Mouse (Mus musculus): Measurements from ENCODE around the gene Serinc5.

Serinc5 gene

DNA sequence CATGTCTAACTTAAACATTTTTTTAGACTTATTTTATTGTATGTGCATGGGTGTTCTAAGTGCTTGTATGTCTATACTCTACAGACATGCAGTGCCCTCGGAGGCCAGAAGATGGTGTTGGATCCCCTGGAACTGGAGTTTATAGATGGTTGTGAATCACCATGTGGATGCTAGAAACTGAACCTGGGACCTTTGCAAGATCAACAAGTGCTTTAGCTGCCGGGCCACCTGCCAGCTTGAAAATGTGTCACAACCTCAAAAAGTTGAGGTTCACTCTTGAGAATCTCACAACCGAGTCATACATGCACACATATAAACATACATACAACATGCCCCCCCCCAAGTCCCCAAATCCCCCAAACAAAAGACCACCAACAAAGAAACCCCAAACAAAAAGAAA is 129.0 kb downstream of the Serinc5 start:
- DNase-seq (ENCODE audit: low read depth, low spot score), result peak; percentile 21

DNA sequence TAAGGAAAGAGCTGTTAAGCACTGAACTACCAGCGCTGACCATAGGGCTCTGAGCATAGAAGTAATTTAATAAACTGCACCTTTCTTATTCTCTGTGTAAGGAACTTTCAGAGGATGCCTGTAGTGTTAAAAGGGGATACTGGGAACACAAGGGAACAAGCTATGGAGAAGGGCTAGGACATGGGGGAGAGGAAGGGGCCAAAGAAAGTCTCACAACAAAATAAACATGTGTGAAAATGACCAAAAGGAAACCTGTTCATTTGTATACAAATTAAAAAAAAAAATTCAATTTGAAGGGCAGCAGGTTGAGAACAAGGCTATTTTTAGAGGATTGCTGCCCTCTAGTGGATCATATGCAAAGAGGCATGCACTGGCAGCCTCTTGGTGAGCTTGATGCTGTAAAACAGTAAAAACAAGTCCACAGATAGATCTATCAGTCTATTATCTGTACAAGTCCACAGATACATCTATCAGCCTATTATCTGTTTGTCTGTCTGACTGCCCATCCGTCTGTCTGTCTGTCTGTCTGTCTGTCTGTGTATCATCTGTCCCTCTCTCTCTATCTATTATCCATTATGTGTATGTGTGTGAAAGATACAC is 129.9 kb downstream of the Serinc5 start:
- peak; percentile 71 for DNase-seq (ENCODE audit: low read depth, low spot score)

DNA sequence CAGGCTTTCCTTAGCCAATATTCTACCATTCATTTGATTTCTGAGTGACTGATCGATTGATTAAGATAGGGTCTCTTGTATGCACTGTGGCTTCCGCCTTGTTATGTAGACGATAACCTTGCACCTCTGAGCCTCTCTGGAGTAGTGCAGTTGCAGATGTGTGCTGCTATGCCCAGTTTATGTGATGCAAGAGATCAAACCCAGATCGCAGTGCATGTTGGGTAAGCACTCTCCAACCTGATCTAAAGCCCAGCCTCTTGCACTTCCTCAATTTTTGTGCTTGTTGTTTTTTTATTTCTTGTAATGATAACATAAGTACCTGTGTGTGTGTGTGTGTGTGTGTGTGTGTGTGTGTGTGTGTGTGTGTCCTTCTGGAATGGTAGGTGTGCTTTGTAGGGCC is 132.0 kb downstream of the Serinc5 start:
- no peak for DNase-seq (ENCODE audit: low read depth, low spot score)

DNA sequence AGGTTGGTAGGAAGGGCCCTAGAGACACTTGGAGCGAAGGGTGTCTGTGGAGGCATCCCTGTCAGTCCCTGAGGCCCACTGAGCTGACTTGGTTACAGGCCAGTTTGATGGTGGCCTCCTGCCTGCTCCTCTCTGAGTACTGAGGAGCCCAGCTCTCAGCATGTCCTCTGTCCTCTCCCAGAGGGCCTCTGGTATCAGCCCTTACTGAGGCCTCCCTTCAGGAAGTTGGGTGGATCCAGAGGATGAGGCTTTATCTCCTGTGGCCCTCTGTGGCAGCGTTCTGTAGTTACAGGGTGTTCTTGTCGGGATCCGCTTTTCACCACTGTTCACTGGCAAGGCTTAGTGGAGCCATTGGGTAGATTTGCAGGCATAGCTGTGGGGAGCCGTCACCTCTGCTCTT is 132.4 kb downstream of the Serinc5 start:
- no peak for DNase-seq (ENCODE audit: low read depth, low spot score)

DNA sequence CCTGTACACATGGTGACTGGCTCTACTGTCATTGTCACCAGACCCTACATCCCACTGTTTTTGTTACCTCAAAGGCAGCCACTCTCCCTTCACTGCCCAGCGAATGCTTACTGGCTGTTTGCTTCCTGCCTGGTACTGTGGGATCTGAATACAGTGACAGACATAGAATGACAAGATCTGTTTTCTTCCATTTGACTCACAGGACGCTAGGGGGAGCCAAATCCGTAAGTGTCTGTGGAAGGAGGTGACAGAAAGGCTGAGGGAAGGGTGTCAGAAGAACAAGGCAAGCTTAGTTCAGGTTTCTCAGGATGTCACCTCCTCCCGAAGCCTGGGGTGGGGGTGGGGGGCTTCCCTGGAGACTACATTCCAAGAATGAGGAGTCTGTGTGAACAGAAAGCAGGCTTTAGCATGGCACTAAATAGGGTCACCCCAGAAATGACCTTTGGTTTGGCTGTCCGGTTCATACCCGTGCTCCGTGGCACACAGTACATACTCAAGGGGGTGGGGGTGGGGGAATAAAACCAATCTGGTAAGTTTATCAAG is 140.2 kb downstream of the Serinc5 start:
- peak; percentile 86 for DNase-seq (ENCODE audit: low read depth, low spot score)

DNA sequence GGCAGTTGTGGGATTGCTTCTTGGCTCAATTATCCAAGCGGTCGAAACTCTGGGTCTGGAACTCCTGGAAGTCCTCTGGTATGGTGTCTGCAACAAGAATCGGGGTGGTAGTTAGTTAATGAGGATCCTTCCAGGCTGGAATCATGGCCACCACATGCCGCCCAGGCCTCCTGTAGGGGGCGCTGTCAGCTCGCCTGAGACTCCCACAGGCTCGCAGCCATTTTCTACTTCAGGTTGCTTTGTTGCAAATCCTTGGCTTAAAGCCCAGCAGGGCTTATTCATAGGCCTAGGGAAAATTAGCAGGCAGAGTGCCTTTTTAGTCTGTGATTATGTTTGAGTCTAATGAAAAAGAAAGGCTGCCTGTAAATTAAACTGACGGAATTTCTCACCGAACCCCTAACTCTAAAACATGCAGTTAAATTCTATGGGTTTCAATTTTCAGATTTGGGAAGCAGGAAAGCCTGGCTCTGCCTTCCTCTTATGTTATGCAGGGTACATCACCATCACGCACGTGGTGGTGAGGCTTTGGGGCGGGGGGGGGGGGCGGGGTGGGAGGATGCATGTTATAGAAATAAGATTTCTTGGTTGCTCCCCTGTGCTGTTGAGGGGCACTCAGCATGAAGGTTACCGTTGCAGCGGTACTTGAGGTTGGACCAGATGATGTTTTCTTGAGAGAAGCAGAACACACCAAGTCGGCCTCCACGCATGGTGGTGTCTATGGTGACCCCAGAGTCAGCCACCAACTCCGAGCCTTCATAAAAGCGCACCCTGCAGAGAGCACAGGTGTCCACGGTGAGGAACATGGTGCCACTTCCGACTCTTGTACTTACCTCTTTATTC is 141.1 kb downstream of the Serinc5 start:
- DNase-seq (ENCODE audit: low read depth, low spot score), result peak; percentile 92

DNA sequence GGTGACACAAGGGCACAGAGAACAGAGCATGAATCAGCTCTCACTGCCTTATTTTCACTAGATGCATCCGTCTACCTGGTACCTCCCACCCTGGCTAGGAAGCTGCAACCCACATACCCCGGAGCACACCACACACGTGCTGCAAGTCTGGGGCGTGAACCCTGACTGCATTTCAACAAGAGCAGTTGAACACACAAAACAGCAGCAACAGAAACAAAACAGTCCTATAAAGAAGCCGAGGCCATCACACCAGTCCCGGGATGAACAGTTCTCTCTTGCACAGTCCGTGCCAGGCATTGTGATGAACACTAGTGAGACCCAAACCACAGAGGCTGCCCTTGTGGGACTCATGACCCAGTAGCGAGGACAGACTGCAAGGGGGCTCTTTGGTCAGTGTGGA is 142.8 kb downstream of the Serinc5 start:
- DNase-seq (ENCODE audit: low read depth, low spot score), result no peak

DNA sequence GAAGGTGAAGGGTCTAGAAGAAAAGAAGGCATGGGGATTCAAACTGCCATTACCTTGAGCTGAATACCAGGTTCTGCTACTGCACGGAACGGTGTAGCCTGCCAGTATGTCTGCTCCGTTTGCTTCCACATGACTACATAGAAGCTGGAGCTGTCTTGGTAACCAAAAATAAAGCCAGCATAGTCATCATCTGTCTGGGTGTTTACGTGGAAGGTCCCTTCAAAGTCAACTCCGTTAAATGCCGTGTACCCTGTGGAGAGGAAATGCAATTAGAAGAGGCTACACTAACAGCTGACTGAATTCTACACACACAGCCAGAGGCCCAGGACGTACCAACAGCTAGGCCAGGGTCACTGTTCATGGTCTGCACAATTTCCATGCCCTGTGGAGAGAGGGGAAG is 144.1 kb downstream of the Serinc5 start:
- no peak for DNase-seq (ENCODE audit: low read depth, low spot score)

DNA sequence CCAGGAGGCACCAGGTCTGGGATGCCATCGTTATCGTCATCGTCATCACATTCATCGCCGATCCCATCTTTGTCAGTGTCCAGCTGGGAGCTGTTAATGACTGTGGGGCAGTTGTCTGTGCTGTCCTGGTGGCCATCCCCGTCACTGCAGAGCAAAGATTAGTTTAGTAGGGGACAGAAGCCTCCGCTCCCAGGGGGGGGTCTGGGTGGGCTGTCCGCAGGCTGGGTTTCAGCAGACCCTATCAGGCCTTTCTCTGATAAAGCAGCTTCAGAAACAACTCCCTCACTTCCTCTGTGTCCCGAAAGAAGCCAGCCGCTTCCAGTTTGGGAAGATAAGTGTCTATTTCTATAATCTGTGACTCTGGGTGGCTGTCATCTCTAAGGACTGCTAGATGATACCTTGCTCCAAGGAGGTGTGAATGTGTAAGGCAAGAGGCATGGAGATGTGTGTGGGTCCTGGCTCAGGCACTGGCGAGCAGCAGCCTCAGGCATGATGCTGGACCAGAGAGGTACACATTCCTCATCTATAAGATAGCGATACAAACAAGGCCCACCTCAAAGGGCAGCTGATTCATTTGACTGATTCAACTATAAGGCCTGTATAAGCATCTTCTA is 147.2 kb downstream of the Serinc5 start:
- no peak for DNase-seq (ENCODE audit: low read depth, low spot score)

DNA sequence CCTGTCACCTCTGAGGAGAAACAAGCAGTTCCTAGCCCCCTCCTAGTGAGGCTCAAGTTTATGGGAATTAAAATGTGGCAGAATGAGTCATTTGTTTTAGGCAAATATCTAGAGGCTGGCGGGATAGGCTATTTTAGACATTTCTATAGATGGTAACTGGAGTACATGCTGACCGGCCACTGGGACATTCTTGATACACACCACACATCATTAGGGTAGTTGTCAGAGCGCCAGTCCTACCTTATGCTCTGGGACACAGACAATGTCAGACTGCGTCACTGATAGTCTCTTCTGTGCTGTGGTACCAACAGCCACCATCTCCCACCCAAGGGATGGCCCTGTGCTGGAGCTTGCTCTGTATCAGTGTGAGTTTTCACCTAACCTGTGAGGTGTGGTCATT is 148.2 kb downstream of the Serinc5 start:
- no peak for DNase-seq (ENCODE audit: low read depth, low spot score)

DNA sequence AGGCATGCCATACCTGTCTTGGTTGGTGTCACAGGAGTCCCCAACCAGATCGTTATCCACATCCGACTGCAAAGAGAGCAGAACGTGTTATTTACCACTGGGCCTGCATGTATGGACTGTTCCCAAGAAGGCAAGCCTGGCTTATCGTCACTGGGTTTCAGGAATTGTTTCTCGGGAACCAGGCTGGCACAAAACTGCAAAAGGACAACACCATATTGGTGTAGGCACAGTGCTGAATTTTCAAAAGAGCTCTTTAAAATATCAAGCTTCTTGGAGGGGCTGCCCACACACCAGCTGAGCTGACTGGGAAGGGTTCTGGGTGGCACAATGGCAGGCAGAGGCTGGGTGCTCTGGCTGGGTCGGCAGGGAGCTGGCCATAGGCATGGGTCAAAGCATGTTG is 149.6 kb downstream of the Serinc5 start:
- no peak for DNase-seq (ENCODE audit: low read depth, low spot score)
